Mouse (Mus musculus): Measurements from ENCODE around the gene Rtn4r.
"Not testable (repeated sequence)": the region's sequence is repeated elsewhere in the genome, so short reads cannot be mapped to it uniquely, and the experiment has no call there.

GRCm38 (mm10) chr16:18195561-18195960 lies 68.1 kb downstream of the Rtn4r start:
- TF ChIP-seq CTCF (IDR thresholded peaks at IDR 0.05; ENCODE audit: low read depth, low read length); POLR2A (IDR thresholded peaks at IDR 0.05; ENCODE audit: borderline replicate concordance, low read depth, low read length): not testable (repeated sequence)
